Mouse (Mus musculus) cerebellum, adult 2 months (tissue): ENCODE results near the gene Yjefn3. TPM values are rescaled to one million over a fixed set of nuclear protein-coding genes. Genes with fewer than 3 reads are reported as not detected.
A peak's percentile ranks its signal among the peaks of the same experiment; 100 is the strongest.

Experiments used
- DNase-seq, 2 experiments: peaks; one replicate each; pipeline ENCODE4 v3.0.0; 2021
- H3K27ac ChIP-seq: fragments of 200-500 bp; 2 replicates; pipeline ENCODE4 v1.5.1; 2012; ENCODE audit warnings: low read length, control low read depth, inconsistent platforms; ENCODE audit not compliant: insufficient read depth
- H3K27me3 ChIP-seq: fragments of 200-500 bp; 2 replicates; pipeline ENCODE4 v1.6.1; 2012; ENCODE audit warnings: inconsistent platforms, mild to moderate bottlenecking, low read length, moderate library complexity; ENCODE audit not compliant: control insufficient read depth, insufficient read depth
- H3K4me1 ChIP-seq: fragments of 200-500 bp; 2 replicates; pipeline ENCODE4 v1.6.1; 2011; ENCODE audit warnings: low read length; ENCODE audit not compliant: control insufficient read depth, insufficient read depth
- H3K4me3 ChIP-seq: fragments of 200-500 bp; replicated peaks from 2 replicates; pipeline ENCODE3; 2011; ENCODE audit warnings: mild to moderate bottlenecking, low read depth, low read length, control low read depth; ENCODE audit not compliant: insufficient read depth
- CTCF ChIP-seq: fragments of 200-500 bp; IDR thresholded peaks from 2 replicates; pipeline ENCODE4 v1.5.1; 2011; ENCODE audit warnings: low read depth, mild to moderate bottlenecking, control low read depth, low read length, moderate library complexity, borderline replicate concordance; ENCODE audit not compliant: insufficient read depth
- POLR2A ChIP-seq: fragments of 200-500 bp; IDR thresholded peaks from 2 replicates; pipeline ENCODE4 v1.6.1; 2011; ENCODE audit warnings: low read length, control low read depth, borderline replicate concordance; ENCODE audit not compliant: insufficient read depth
- WGBS: fragments of 180-500 bp; shearing (Covaris S2); methylation state at CpG from one replicate; pipeline ENCODE4 v1.1.7; 2018; 5-methylcytosine and 5-hydroxymethylcytosine counted together
- polyA plus RNA-seq: library from polyadenylated mRNA; depleted of rRNA; stranded (reverse); fragments of >200 nt; gene quantifications from 2 replicates; pipeline ENCODE4 v1.2.3, GENCODE M21; 2012

Yjefn3 gene
- polyA plus RNA-seq, 1 experiment, result 15.4 TPM

DNA sequence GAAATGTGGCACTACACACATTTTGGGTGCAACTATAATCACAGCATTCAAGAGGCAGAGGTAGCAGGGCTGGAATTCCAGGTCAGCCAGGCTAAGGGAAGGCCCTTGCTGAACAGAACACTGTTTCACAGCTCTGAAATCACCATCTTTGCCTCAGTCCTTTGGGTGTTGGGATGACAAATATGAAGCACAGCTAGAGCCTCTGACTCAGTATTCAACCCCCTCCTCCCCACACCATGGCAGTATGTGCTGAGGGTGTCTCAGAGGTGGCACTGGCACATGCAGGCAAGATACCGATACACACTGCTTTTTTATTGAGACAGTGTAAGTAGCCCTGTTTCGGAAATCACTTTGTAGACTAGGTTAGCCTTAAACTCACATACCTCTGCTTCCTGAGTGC lies 3.7 kb upstream of the Yjefn3 start:
- H3K27me3 ChIP-seq, result no peaks in the 10 kb centered on the region
- no peak overlapping the region for H3K4me3 ChIP-seq
- TF ChIP-seq CTCF, result no peak
- no peak for TF ChIP-seq POLR2A
- 0 out of 2 replicates have a peak, but pooled peaks cover 4% of the 10 kb centered on the region for H3K4me1 ChIP-seq
- WGBS, result 91% methylated on average over 2 of the region's 2 CpGs
- DNase-seq, result no peak
- H3K27ac ChIP-seq, result no peak overlapping the region

- Histone ChIP-seq H3K4me3 (no peak overlapping the region), H3K27me3 (no peaks in the 10 kb centered on the region), H3K4me1 (peaks cover 6% of the 10 kb centered on the region; the same call in 1 of the 2 replicates), H3K27ac (no peak overlapping the region)
- WGBS, result 82% methylated on average over 8 of the region's 8 CpGs
- no peak for DNase-seq
- TF ChIP-seq POLR2A (no peak), CTCF (no peak)
These were observed 1.6 kb upstream of the Yjefn3 start for GRCm38 (mm10) chr8:69904096-69904495.

- WGBS, result under 1% methylated on average over 45 of the region's 45 CpGs
- peak overlapping the region; percentile 42 for H3K27ac ChIP-seq
- H3K4me3 ChIP-seq, result peak overlapping the region; percentile 89
- TF ChIP-seq CTCF (no peak), POLR2A (peak; percentile 90)
- peaks cover 8% of the 10 kb centered on the region for H3K4me1 ChIP-seq
- H3K27me3 ChIP-seq, result no peaks in the 10 kb centered on the region
- peak; percentile 99 to 100 for DNase-seq
These were observed 591 bp upstream of the Yjefn3 start for GRCm38 (mm10) chr8:69903063-69903542.

DNA sequence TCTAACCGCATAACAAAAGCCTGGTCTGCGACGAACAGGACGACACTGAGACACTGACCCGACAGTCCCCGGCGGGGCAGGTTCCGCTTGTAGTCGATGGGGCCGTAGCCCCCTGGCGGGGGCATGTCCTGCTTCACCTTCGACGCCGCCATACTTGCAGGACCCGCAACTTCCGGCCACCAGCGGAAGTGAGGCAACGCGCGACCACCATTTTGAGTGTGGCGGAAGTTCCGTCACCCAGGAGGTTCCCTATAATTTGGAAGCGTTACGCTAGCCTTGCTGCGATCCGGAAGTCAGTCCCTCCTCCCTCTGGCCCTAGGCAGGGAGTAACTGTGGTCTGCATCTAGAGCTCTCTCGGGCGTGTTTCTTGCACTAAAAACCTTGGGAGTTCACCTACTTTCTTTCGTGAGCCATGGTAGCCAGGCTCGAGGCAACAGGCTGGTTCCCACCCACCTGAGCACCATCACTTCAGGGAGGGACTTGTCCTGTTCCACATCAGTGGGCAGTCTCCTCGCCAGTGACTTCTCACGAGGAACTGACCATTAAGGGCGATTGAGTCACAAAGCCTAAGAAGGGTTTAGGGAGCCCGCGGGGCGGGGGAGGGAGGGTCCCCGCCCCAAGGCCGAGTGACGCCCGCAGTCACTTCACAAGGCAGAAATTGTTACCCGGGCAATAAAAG lies 889 bp downstream of the Yjefn3 start:
- peak; percentile 48; the same call in 1 of the 2 replicates for TF ChIP-seq CTCF
- TF ChIP-seq POLR2A, result peak; percentile 88
- DNase-seq, result peak; percentile 97 to 99
- Histone ChIP-seq H3K4me1 (peaks cover 17% of the 10 kb centered on the region), H3K4me3 (peak overlapping the region; percentile 89), H3K27me3 (no peaks in the 10 kb centered on the region), H3K27ac (peak overlapping the region; percentile 88)
- 1% methylated on average over 41 of the region's 41 CpGs for WGBS

DNA sequence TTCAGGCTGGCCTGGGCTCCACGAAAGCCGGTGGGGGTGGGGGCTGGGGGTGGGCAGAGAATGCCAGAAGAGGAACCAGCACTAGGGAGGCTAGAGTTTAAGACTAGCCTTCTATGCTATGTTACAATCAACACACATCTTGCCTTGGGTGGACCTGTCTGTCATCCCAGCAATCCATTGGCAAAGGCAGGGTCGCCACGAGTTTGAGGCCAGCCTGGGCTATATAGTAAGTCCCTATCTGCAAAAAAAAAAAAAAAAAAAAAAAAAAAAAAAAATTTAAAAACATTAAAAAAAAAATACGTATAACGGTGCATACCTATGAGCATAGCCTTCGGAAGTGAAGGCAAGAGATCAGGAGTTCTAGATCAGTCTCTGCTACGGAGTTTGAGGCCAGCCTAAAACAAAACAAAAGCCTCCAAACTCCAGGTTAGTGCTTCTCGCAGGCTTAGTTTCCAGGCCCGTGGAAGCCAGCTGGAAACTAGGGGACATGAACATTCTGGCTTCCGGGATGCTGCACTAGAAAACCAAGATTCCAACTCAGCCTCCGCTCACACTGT lies 1.5 kb downstream of the Yjefn3 start:
- no peaks in the 10 kb centered on the region for H3K27me3 ChIP-seq
- H3K4me3 ChIP-seq, result peak overlapping the region; percentile 89
- TF ChIP-seq POLR2A, result no peak
- TF ChIP-seq CTCF, result no peak
- peak overlapping the region; percentile 88 for H3K27ac ChIP-seq
- H3K4me1 ChIP-seq, result peaks cover 20% of the 10 kb centered on the region
- WGBS, result 9% methylated on average over 12 of the region's 12 CpGs
- DNase-seq, result no peak

GRCm38 (mm10) chr8:69899876-69900275 lies 2.6 kb downstream of the Yjefn3 start:
- Histone ChIP-seq H3K4me1 (peaks cover 24% of the 10 kb centered on the region), H3K4me3 (no peak overlapping the region), H3K27me3 (no peaks in the 10 kb centered on the region), H3K27ac (no peak overlapping the region)
- TF ChIP-seq POLR2A (no peak), CTCF (no peak)
- DNase-seq, result no peak
- WGBS, result 87% methylated on average over 2 of the region's 2 CpGs

DNA sequence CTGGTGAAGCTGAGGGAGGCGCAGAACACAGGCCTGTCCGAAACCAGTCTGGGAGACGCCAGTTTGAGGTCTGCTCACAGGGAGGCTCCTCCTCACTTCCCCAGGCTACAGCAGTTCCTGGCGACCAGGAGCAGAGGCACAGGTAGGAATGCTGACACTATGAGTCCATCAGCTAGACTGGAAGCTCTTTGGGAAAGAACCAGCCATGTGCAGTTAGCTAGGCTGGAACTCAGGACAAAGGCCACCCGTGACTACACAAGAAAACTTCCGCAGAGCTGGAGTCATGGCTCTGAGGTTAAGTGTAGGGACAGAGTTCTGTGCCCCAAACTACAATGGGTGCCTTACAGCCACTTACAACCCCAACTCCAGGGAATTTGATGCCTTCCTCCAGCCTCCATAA lies 4.7 kb downstream of the Yjefn3 start:
- H3K4me1 ChIP-seq, result peaks cover 29% of the 10 kb centered on the region
- 73% methylated on average over 6 of the region's 6 CpGs for WGBS
- DNase-seq, result no peak
- no peaks in the 10 kb centered on the region for H3K27me3 ChIP-seq
- no peak overlapping the region for H3K27ac ChIP-seq
- H3K4me3 ChIP-seq, result no peak overlapping the region
- TF ChIP-seq POLR2A (no peak), CTCF (no peak)

GRCm38 (mm10) chr8:69895772-69896451 lies 6.6 kb downstream of the Yjefn3 start:
- H3K4me1 ChIP-seq, result peaks cover 25% of the 10 kb centered on the region
- H3K27me3 ChIP-seq, result no peaks in the 10 kb centered on the region
- H3K4me3 ChIP-seq, result no peak overlapping the region
- WGBS, result 33% methylated on average over 4 of the region's 4 CpGs
- no peak for TF ChIP-seq POLR2A
- TF ChIP-seq CTCF, result no peak
- H3K27ac ChIP-seq, result no peak overlapping the region
- no peak for DNase-seq
